Mouse (Mus musculus): ENCODE data around the gene Mob1b.

Gene Mob1b

GRCm38 (mm10) chr5:88720116-88721002 lies at the start of gene Mob1b:
Gene Mob1b, plus strand, starts transcription at chr5:88720855.
- DNase-seq (ENCODE audit: low spot score) = peak; percentile 94

- DNase-seq (ENCODE audit: low spot score) = peak; percentile 13
Observed at GRCm38 (mm10) chr5:88674703-88675442, 45.8 kb upstream of the Mob1b start.

- peak; percentile 86 for DNase-seq (ENCODE audit: low spot score)
Observed at GRCm38 (mm10) chr5:88675443-88676387, 44.9 kb upstream of the Mob1b start, which contains the start of gene Grsf1. Gene Grsf1, minus strand, starts transcription at chr5:88676171.

- no peak for DNase-seq (ENCODE audit: low spot score)
Observed at GRCm38 (mm10) chr5:88678929-88679328, 41.7 kb upstream of the Mob1b start.

- no peak for DNase-seq (ENCODE audit: low spot score)
Observed at GRCm38 (mm10) chr5:88679341-88679740, 41.3 kb upstream of the Mob1b start.

GRCm38 (mm10) chr5:88680567-88680966 lies 40.1 kb upstream of the Mob1b start:
- no peak for DNase-seq (ENCODE audit: low spot score)

GRCm38 (mm10) chr5:88683706-88684105 lies 36.9 kb upstream of the Mob1b start:
- no peak for DNase-seq (ENCODE audit: low spot score)

- no peak for DNase-seq (ENCODE audit: low spot score)
Observed at GRCm38 (mm10) chr5:88684226-88684625, 36.4 kb upstream of the Mob1b start.

GRCm38 (mm10) chr5:88685306-88685705 lies 35.3 kb upstream of the Mob1b start:
- no peak for DNase-seq (ENCODE audit: low spot score)

- no peak for DNase-seq (ENCODE audit: low spot score)
Observed at GRCm38 (mm10) chr5:88685745-88686299, 34.8 kb upstream of the Mob1b start.

GRCm38 (mm10) chr5:88687996-88688406 lies 32.7 kb upstream of the Mob1b start:
- no peak for DNase-seq (ENCODE audit: low spot score)

- no peak for DNase-seq (ENCODE audit: low spot score)
Observed at GRCm38 (mm10) chr5:88688583-88689187, 32.0 kb upstream of the Mob1b start.

- no peak for DNase-seq (ENCODE audit: low spot score)
Observed at GRCm38 (mm10) chr5:88689279-88689938, 31.2 kb upstream of the Mob1b start.

GRCm38 (mm10) chr5:88690681-88691505 lies 29.8 kb upstream of the Mob1b start:
- no peak for DNase-seq (ENCODE audit: low spot score)

- no peak for DNase-seq (ENCODE audit: low spot score)
Observed at GRCm38 (mm10) chr5:88691506-88692095, 29.1 kb upstream of the Mob1b start.

- DNase-seq (ENCODE audit: low spot score) = no peak
Observed at GRCm38 (mm10) chr5:88692586-88692985, 28.1 kb upstream of the Mob1b start.

GRCm38 (mm10) chr5:88693057-88693456 lies 27.6 kb upstream of the Mob1b start:
- no peak for DNase-seq (ENCODE audit: low spot score)

GRCm38 (mm10) chr5:88697291-88697690 lies 23.4 kb upstream of the Mob1b start:
- DNase-seq (ENCODE audit: low spot score) = no peak

GRCm38 (mm10) chr5:88699251-88699913 lies 21.3 kb upstream of the Mob1b start:
- DNase-seq (ENCODE audit: low spot score) = no peak

All from ovary, adult 18-20 months (tissue).